In genomic region chr2:32451870-32452372, GRCm38 (mm10) we compare ENCODE assay signal across 8 mouse cellular contexts. TPM values are rescaled to one million over a fixed set of nuclear protein-coding genes. Genes with fewer than 3 reads are reported as not detected.
DNase-seq lines count a peak whose midpoint lies in the region; ATAC-seq and TF ChIP-seq lines count a peak whose summit lies in the region.

No protein-coding gene starts in this region.

- WGBS in forebrain, embryonic 11.5 days: 0% methylated on average over 25 of the region's 25 CpGs
- under 1% methylated on average over 25 of the region's 25 CpGs for WGBS in heart, embryonic 16.5 days
- WGBS in liver, embryonic 15.5 days (ENCODE audit: insufficient replicate concordance): 0% methylated on average over 25 of the region's 25 CpGs
- under 1% methylated on average over 25 of the region's 25 CpGs for WGBS in neural tube, embryonic 12.5 days

- peak; percentile 99 for DNase-seq in CH12.LX (ENCODE audit: extremely low read depth)
- peak; percentile 99 for DNase-seq in c-Kit-positive CD71-positive TER-119-negative erythroid progenitor cells, embryonic 14.5 days (ENCODE audit: low read depth)
- DNase-seq in forebrain, embryonic 11.5 days (ENCODE audit: low spot score): peak; percentile 99
- peak; percentile 98 to 99 for DNase-seq in kidney, postnatal 36 days
- DNase-seq in telencephalon, adult 2 months (ENCODE audit: low read depth, low spot score): peak; percentile 100

- H3K79me2 ChIP-seq in CH12.LX (replicated peaks; ENCODE audit: control insufficient read depth, extremely low read depth, insufficient read depth, poor library complexity, severe bottlenecking): peaks cover 22% of the 10 kb centered on the region

- H3K9ac ChIP-seq in CH12.LX (ENCODE audit: insufficient read depth, low read depth): peak overlapping the region; percentile 58
- peak overlapping the region; percentile 54 for H3K9ac ChIP-seq in forebrain, embryonic 11.5 days (ENCODE audit: low read length)
- peak overlapping the region; percentile 70 for H3K9ac ChIP-seq in heart, embryonic 16.5 days (ENCODE audit: low read length)
- peak overlapping the region; percentile 65 for H3K9ac ChIP-seq in liver, embryonic 15.5 days
- H3K9ac ChIP-seq in neural tube, embryonic 12.5 days: peak overlapping the region; percentile 79; the same call in 1 of the 2 replicates

- peak; percentile 70 for TF ChIP-seq POLR2A in CH12.LX (IDR thresholded peaks at IDR 0.05; ENCODE audit: low read depth, low read length)

- no peaks in the 10 kb centered on the region for H3K27me3 ChIP-seq in CH12.LX (replicated peaks)
- no peaks in the 10 kb centered on the region for H3K27me3 ChIP-seq in forebrain, embryonic 11.5 days (ENCODE audit: control insufficient read depth, insufficient read depth, low read length)
- no peaks in the 10 kb centered on the region for H3K27me3 ChIP-seq in heart, embryonic 16.5 days (ENCODE audit: control insufficient read depth, insufficient read depth, low read length)
- H3K27me3 ChIP-seq in liver, embryonic 15.5 days: no peaks in the 10 kb centered on the region
- no peaks in the 10 kb centered on the region for H3K27me3 ChIP-seq in neural tube, embryonic 12.5 days (replicated peaks)

- H3K4me1 ChIP-seq in CH12.LX (ENCODE audit: control insufficient read depth in 1 of 2, insufficient read depth in 2 of 2): peaks cover 19 to 49% of the 10 kb centered on the region in 2 experiments
- H3K4me1 ChIP-seq in forebrain, embryonic 11.5 days (replicated peaks; ENCODE audit: control insufficient read depth, insufficient read depth, low read length): peaks cover 5% of the 10 kb centered on the region; the same call in 1 of the 2 replicates
- H3K4me1 ChIP-seq in heart, embryonic 16.5 days (ENCODE audit: control insufficient read depth, insufficient read depth, low read length): peaks cover 42% of the 10 kb centered on the region
- H3K4me1 ChIP-seq in liver, embryonic 15.5 days (replicated peaks): peaks cover 63% of the 10 kb centered on the region
- peaks cover 36% of the 10 kb centered on the region for H3K4me1 ChIP-seq in neural tube, embryonic 12.5 days

- in situ Hi-C loops in CH12.LX (cut with MboI; ENCODE audit: low pct_ligation_motif_present, low pct_unique_long_range_greater_than_20kb, low sequenced_read_pairs): loop anchor here (5.0 kb wide), 2 partner anchors 35 kb away; no protein-coding TSS in a partner anchor

- peak overlapping the region; percentile 73 for H3K4me2 ChIP-seq in CH12.LX (ENCODE audit: insufficient read depth, low read depth, poor library complexity, severe bottlenecking)
- peak overlapping the region; percentile 86 for H3K4me2 ChIP-seq in forebrain, embryonic 11.5 days (ENCODE audit: low read depth, low read length, severe bottlenecking)
- H3K4me2 ChIP-seq in heart, embryonic 16.5 days (ENCODE audit: low read depth, low read length): peak overlapping the region; percentile 76
- H3K4me2 ChIP-seq in liver, embryonic 15.5 days: peak overlapping the region; percentile 97
- peak overlapping the region; percentile 86 for H3K4me2 ChIP-seq in neural tube, embryonic 12.5 days (replicated peaks)

- dilution Hi-C loops in CH12.LX (cut with MboI; ENCODE audit: extremely low pct_ligation_motif_present, extremely low pct_unique_long_range_greater_than_20kb, low sequenced_read_pairs): no loop called here

- peaks cover 15 to 23% of the 10 kb centered on the region in 2 experiments for H3K36me3 ChIP-seq in CH12.LX (replicated peaks in 1 of 2; ENCODE audit: control insufficient read depth in 1 of 2, insufficient read depth in 1 of 2, low read length in 1 of 2)
- H3K36me3 ChIP-seq in forebrain, embryonic 11.5 days (ENCODE audit: control insufficient read depth, insufficient read depth, low read length): no peaks in the 10 kb centered on the region
- H3K36me3 ChIP-seq in heart, embryonic 16.5 days (ENCODE audit: control insufficient read depth, insufficient read depth): peaks cover 7% of the 10 kb centered on the region; the same call in 1 of the 2 replicates
- H3K36me3 ChIP-seq in liver, embryonic 15.5 days (replicated peaks): peaks cover 13% of the 10 kb centered on the region; the same call in 1 of the 2 replicates
- peaks cover 8% of the 10 kb centered on the region for H3K36me3 ChIP-seq in neural tube, embryonic 12.5 days

- TF ChIP-seq RAD21 in CH12.LX (IDR thresholded peaks at IDR 0.05; ENCODE audit: low read depth, low read length): no peak

- H3K9me3 ChIP-seq in CH12.LX (replicated peaks; ENCODE audit: low read length): peaks cover 7% of the 10 kb centered on the region
- H3K9me3 ChIP-seq in forebrain, embryonic 11.5 days (ENCODE audit: control insufficient read depth, low read length): no peaks in the 10 kb centered on the region
- H3K9me3 ChIP-seq in heart, embryonic 16.5 days (replicated peaks; ENCODE audit: control insufficient read depth, low read length): no peaks in the 10 kb centered on the region
- no peaks in the 10 kb centered on the region for H3K9me3 ChIP-seq in liver, embryonic 15.5 days (replicated peaks)
- no peaks in the 10 kb centered on the region for H3K9me3 ChIP-seq in neural tube, embryonic 12.5 days

- H3K27ac ChIP-seq in CH12.LX (ENCODE audit: insufficient read depth, low read depth): peak overlapping the region; percentile 59; the same call in 1 of the 2 replicates
- peak overlapping the region; percentile 96 for H3K27ac ChIP-seq in forebrain, embryonic 11.5 days (ENCODE audit: low read depth, low read length)
- H3K27ac ChIP-seq in heart, embryonic 16.5 days (ENCODE audit: low read length): peak overlapping the region; percentile 96
- peak overlapping the region; percentile 98 for H3K27ac ChIP-seq in liver, embryonic 15.5 days (replicated peaks)
- peak overlapping the region; percentile 79 for H3K27ac ChIP-seq in neural tube, embryonic 12.5 days

- peak; percentile 96 for ATAC-seq in forebrain, embryonic 11.5 days (replicated peaks; ENCODE audit: low FRiP score)
- peak; percentile 94 for ATAC-seq in heart, embryonic 16.5 days (replicated peaks; ENCODE audit: extremely low read depth, insufficient read depth, low FRiP score)
- ATAC-seq in liver, embryonic 15.5 days (ENCODE audit: insufficient read depth): peak; percentile 96
- peak; percentile 95 for ATAC-seq in neural tube, embryonic 12.5 days (ENCODE audit: low FRiP score, low read depth)

- H3K4me3 ChIP-seq in CH12.LX (replicated peaks in 1 of 3; ENCODE audit: low read depth in 2 of 3, low read length in 2 of 3, poor library complexity in 1 of 3): peak overlapping the region; percentile 77 to 99 (median 80)
- H3K4me3 ChIP-seq in forebrain, embryonic 11.5 days (ENCODE audit: low read depth, low read length): peak overlapping the region; percentile 77
- H3K4me3 ChIP-seq in heart, embryonic 16.5 days (ENCODE audit: low read length): peak overlapping the region; percentile 58
- H3K4me3 ChIP-seq in liver, embryonic 15.5 days (replicated peaks): peak overlapping the region; percentile 94
- H3K4me3 ChIP-seq in neural tube, embryonic 12.5 days: peak overlapping the region; percentile 75

- no peak for TF ChIP-seq CTCF in CH12.LX (conservative IDR thresholded peaks at IDR 0.05 in 1 of 2, IDR thresholded peaks at IDR 0.05 in 1 of 2; ENCODE audit: low read depth in 2 of 2, low read length in 2 of 2)

- no peak for TF ChIP-seq EP300 in CH12.LX (IDR thresholded peaks at IDR 0.05; ENCODE audit: low read length)

TF ChIP-seq in CH12.LX, 34 proteins besides CTCF, POLR2A, EP300 and RAD21:
- TF ChIP-seq ETS1 (conservative IDR thresholded peaks at IDR 0.05; ENCODE audit: low read depth, low read length) (no peak), TBP (conservative IDR thresholded peaks at IDR 0.05; ENCODE audit: low read depth, low read length) (peak; percentile 14; the same call in 1 of the 2 replicates), USF1 (IDR thresholded peaks at IDR 0.05; ENCODE audit: low read depth, low read length) (no peak), PAX5 (IDR thresholded peaks at IDR 0.05; ENCODE audit: low read length) (no peak), GABPA (IDR thresholded peaks at IDR 0.05; ENCODE audit: insufficient replicate concordance, low read depth, low read length) (no peak), BHLHE40 (IDR thresholded peaks at IDR 0.05; ENCODE audit: low read depth, low read length) (no peak), IRF4 (IDR thresholded peaks at IDR 0.05; ENCODE audit: low read depth, low read length) (no peak), ELF1 (IDR thresholded peaks at IDR 0.05; ENCODE audit: low read depth, low read length) (peak; percentile 71), CHD2 (IDR thresholded peaks at IDR 0.05; ENCODE audit: low read length) (peak; percentile 88)
TF ChIP-seq in CH12.LX: peak in this region for 3.

RNA-seq across cellular contexts. Expression of gene Slc25a25, which starts 0.7 kb away (rescaled TPM):
- total RNA-seq in CH12.LX (2012; rRNA removed): 9.8 and 14.1 TPM in 2 replicates
- 6.6 TPM in 2 replicates for total RNA-seq in CH12.LX (2014; rRNA removed)
- polyA plus RNA-seq in CH12.LX (2012; ENCODE audit: insufficient read length, low read depth): 9.4 and 10.0 TPM in 2 replicates
- 25.9 and 26.6 TPM in 2 replicates for polyA plus RNA-seq in forebrain, embryonic 11.5 days (2014; fragmentation: Nextera tagmentation; extraction: Ambion mirVana)
- 12.2 and 12.8 TPM in 2 replicates for polyA plus RNA-seq in heart, embryonic 16.5 days (2015; fragmentation: Nextera tagmentation; extraction: Ambion mirVana)
- polyA plus RNA-seq in liver, embryonic 15.5 days (2015; fragmentation: Nextera tagmentation; extraction: Ambion mirVana): 9.6 and 10.4 TPM in 2 replicates
- 41.6 and 44.0 TPM in 2 replicates for polyA plus RNA-seq in neural tube, embryonic 12.5 days (2016; fragmentation: Nextera tagmentation; extraction: Ambion mirVana)

RNA-seq across cellular contexts. Expression of gene Naif1, which starts 1.7 kb away (rescaled TPM):
- 3.3 and 3.5 TPM in 2 replicates for total RNA-seq in CH12.LX (2012; rRNA removed)
- total RNA-seq in CH12.LX (2014; rRNA removed): 2.5 and 2.7 TPM in 2 replicates
- polyA plus RNA-seq in CH12.LX (2012; ENCODE audit: insufficient read length, low read depth): 5.0 and 6.5 TPM in 2 replicates
- polyA plus RNA-seq in forebrain, embryonic 11.5 days (2014; fragmentation: Nextera tagmentation; extraction: Ambion mirVana): 6.6 and 7.1 TPM in 2 replicates
- polyA plus RNA-seq in heart, embryonic 16.5 days (2015; fragmentation: Nextera tagmentation; extraction: Ambion mirVana): 5.1 and 5.6 TPM in 2 replicates
- polyA plus RNA-seq in liver, embryonic 15.5 days (2015; fragmentation: Nextera tagmentation; extraction: Ambion mirVana): 2.4 TPM in 2 replicates
- 5.7 and 6.0 TPM in 2 replicates for polyA plus RNA-seq in neural tube, embryonic 12.5 days (2016; fragmentation: Nextera tagmentation; extraction: Ambion mirVana)

RNA-seq across cellular contexts. Expression of gene Ptges2, which starts 56.2 kb away (rescaled TPM):
- 19.6 and 21.3 TPM in 2 replicates for total RNA-seq in CH12.LX (2012; rRNA removed)
- 14.7 and 17.1 TPM in 2 replicates for total RNA-seq in CH12.LX (2014; rRNA removed)
- 19.5 and 20.3 TPM in 2 replicates for polyA plus RNA-seq in CH12.LX (2012; ENCODE audit: insufficient read length, low read depth)
- polyA plus RNA-seq in forebrain, embryonic 11.5 days (2014; fragmentation: Nextera tagmentation; extraction: Ambion mirVana): 28.0 and 29.4 TPM in 2 replicates
- 44.2 and 50.7 TPM in 2 replicates for polyA plus RNA-seq in heart, embryonic 16.5 days (2015; fragmentation: Nextera tagmentation; extraction: Ambion mirVana)
- 12.0 and 12.2 TPM in 2 replicates for polyA plus RNA-seq in liver, embryonic 15.5 days (2015; fragmentation: Nextera tagmentation; extraction: Ambion mirVana)
- polyA plus RNA-seq in neural tube, embryonic 12.5 days (2016; fragmentation: Nextera tagmentation; extraction: Ambion mirVana): 35.8 and 40.5 TPM in 2 replicates

Comparison
In these comparisons a context has a peak if more than half of its experiments do, and no peak if none do; other contexts are left out.
1. Peak in every context shown above with its lines: DNase-seq, ATAC-seq, H3K4me3 ChIP-seq and H3K27ac ChIP-seq.